Mouse (Mus musculus) midbrain, embryonic 13.5 days (tissue): ENCODE data around the gene Hsbp1. TPM values are rescaled to one million over a fixed set of nuclear protein-coding genes. Genes with fewer than 3 reads are reported as not detected.
A peak's percentile ranks its signal among the peaks of the same experiment; 100 is the strongest.
"Not testable (repeated sequence)": the region's sequence is repeated elsewhere in the genome, so short reads cannot be mapped to it uniquely, and the experiment has no call there.

Source experiments
- ATAC-seq: fragments of 200-750 bp; cut with Nextera tagmentation; 2 replicates; pipeline ENCODE4 v1.8.0; 2017; ENCODE audit warnings: mild to moderate bottlenecking, moderate TSS enrichment, moderate library complexity
- H3K27ac ChIP-seq: fragments of 300-500 bp; sonication (generic); 2 replicates; pipeline ENCODE4 v1.5.1; 2015; ENCODE audit warnings: inconsistent platforms, mild to moderate bottlenecking, moderate library complexity
- H3K27me3 ChIP-seq: fragments of 300-500 bp; sonication (generic); 2 replicates; pipeline ENCODE4 v1.6.1; 2015; ENCODE audit warnings: mild to moderate bottlenecking, inconsistent platforms
- H3K36me3 ChIP-seq: fragments of 300-500 bp; sonication (generic); 2 replicates; pipeline ENCODE4 v1.6.1; 2015; ENCODE audit warnings: mild to moderate bottlenecking, inconsistent platforms
- H3K4me1 ChIP-seq: fragments of 300-500 bp; sonication (generic); replicated peaks from 2 replicates; pipeline ENCODE4 v1.6.1; 2015; ENCODE audit warnings: inconsistent platforms
- H3K4me2 ChIP-seq: fragments of 300-500 bp; sonication (generic); replicated peaks from 2 replicates; pipeline ENCODE4 v1.6.1; 2015; ENCODE audit warnings: moderate library complexity, mild to moderate bottlenecking, inconsistent platforms
- H3K4me3 ChIP-seq: fragments of 300-500 bp; sonication (generic); replicated peaks from 2 replicates; pipeline ENCODE4 v1.5.1; 2015; ENCODE audit warnings: mild to moderate bottlenecking, inconsistent platforms
- H3K9ac ChIP-seq: fragments of 300-500 bp; sonication (generic); replicated peaks from 2 replicates; pipeline ENCODE4 v1.6.1; 2015; ENCODE audit warnings: mild to moderate bottlenecking, inconsistent platforms
- H3K9me3 ChIP-seq: fragments of 300-500 bp; sonication (generic); 2 replicates; pipeline ENCODE4 v1.6.1; 2016; ENCODE audit warnings: mild to moderate bottlenecking, inconsistent platforms
- WGBS: fragments of 180-500 bp; shearing (Covaris S2); methylation state at CpG from one replicate; pipeline ENCODE4 v1.1.7; 2015; 5-methylcytosine and 5-hydroxymethylcytosine counted together
- polyA plus RNA-seq: library from polyadenylated mRNA; unstranded; fragments of >200 nt; fragmentation: Nextera tagmentation; extraction: Ambion mirVana; gene quantifications from 2 replicates; pipeline ENCODE4 v1.2.1, GENCODE M21; 2015

Hsbp1 gene
- polyA plus RNA-seq, 1 experiment from 2014 or later, result 588 TPM

DNA sequence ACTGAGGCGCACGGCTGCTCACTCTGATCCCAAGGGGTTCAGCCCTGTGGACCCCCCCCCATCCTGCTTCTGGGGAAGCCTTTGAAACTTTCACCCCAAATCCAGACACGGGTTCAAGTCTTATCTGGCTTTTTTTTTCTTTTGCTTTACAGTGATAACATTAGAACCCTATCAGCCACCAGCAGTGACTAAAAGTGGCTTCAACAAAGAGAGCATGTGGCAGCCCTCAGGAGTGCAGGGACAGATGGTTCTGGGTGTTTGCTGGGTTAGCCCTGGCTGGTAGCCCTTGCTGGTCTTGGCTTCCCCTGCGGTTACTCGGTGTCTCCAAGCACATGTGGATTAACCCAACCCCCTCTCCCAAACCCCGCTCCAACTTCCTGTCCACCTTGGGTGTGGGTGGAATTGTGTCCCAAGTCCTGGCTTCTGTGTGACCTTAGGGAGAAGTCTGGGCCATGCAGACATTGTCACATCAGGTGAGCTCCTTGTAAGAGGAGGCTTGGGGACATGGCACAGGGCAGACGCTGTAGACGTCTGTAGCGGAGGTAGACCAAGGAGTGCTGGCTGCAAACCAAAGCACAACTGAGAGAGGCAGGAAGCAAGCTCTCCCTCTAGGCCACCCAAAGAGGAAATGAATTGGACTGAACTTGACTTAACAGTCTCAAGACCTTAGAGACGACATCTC lies 8.8 kb downstream of the Hsbp1 start:
- no peaks in the 10 kb centered on the region for H3K9me3 ChIP-seq
- H3K9ac ChIP-seq, result no peak overlapping the region
- 87% methylated on average over 10 of the region's 10 CpGs for WGBS
- no peak overlapping the region for H3K4me3 ChIP-seq
- no peaks in the 10 kb centered on the region for H3K27me3 ChIP-seq
- no peak overlapping the region for H3K4me2 ChIP-seq
- peaks cover 32% of the 10 kb centered on the region for H3K36me3 ChIP-seq
- no peak overlapping the region for H3K27ac ChIP-seq
- H3K4me1 ChIP-seq, result no peaks in the 10 kb centered on the region
- no peak for ATAC-seq

DNA sequence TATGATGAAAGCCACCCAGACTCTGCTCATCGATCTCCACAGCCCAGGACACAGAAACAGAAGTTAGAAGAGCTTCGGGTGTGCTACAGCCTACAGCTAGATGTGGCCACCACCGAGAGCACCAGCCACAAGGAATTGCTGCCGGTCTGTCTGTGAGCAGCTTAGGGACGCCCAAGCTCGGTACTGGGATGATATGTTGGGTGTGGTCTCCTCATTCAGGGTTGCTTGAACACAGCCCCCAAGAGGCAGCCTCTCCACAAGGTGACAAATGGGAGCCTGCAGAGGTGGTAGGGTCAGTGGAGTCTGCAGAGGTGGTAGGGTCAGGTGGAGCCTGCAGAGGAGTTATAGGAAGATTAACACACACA lies 9.4 kb downstream of the Hsbp1 start:
- Histone ChIP-seq H3K4me3 (no peak overlapping the region), H3K27me3 (no peaks in the 10 kb centered on the region), H3K27ac (no peak overlapping the region), H3K4me2 (no peak overlapping the region), H3K36me3 (peaks cover 27% of the 10 kb centered on the region), H3K9ac (no peak overlapping the region), H3K4me1 (no peaks in the 10 kb centered on the region), H3K9me3 (no peaks in the 10 kb centered on the region)
- 89% methylated on average over 6 of the region's 6 CpGs for WGBS
- ATAC-seq, result no peak

DNA sequence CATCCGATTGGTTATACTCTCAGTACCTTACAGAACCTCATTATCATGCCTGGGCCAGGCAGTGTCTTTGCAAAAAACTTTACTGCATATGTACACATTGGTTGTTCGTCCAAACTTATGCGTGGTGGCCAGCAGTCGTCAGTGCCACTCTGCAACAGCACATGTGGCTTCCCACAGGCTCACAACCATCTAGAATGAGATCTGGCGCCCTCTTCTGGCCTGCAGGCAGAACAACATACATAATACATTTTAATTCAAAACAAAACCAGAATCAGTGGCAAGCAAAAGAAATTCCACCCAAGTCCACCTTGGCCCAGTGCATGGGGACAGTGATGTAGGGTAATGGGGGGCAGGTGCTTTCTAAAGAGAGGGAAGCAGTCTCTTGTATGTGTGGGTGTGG lies 12.3 kb downstream of the Hsbp1 start:
- ATAC-seq, H3K27me3 ChIP-seq, H3K9me3 ChIP-seq, H3K4me3 ChIP-seq, H3K36me3 ChIP-seq, H3K9ac ChIP-seq, H3K4me1 ChIP-seq, H3K4me2 ChIP-seq, H3K27ac ChIP-seq: not testable (repeated sequence)
- 68% methylated on average over 5 of the region's 5 CpGs for WGBS

DNA sequence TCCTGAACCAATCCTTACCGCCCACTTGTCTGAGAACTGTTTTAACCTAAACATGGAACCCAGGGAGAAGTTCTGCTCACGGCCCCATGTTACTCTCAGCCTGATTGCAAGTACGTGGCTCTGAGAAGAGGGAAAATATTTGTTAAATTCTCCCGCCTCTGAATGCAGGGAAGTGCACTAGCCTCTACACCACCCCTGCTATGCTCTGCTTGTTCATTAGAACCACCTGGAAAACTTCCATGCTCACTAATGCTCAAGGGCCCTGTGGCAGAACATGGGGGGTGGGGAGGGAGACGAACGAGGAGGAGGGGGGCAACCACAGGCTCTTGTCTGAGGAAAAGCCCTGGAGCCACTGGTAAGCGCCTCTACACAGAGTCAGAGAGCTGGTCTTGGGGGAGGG lies 13.9 kb downstream of the Hsbp1 start:
- Histone ChIP-seq H3K36me3 (no peaks in the 10 kb centered on the region), H3K9ac (no peak overlapping the region), H3K4me3 (no peak overlapping the region), H3K27me3 (no peaks in the 10 kb centered on the region), H3K4me1 (no peaks in the 10 kb centered on the region), H3K9me3 (no peaks in the 10 kb centered on the region), H3K4me2 (no peak overlapping the region), H3K27ac (no peak overlapping the region)
- WGBS, result 88% methylated on average over 7 of the region's 7 CpGs
- no peak for ATAC-seq

DNA sequence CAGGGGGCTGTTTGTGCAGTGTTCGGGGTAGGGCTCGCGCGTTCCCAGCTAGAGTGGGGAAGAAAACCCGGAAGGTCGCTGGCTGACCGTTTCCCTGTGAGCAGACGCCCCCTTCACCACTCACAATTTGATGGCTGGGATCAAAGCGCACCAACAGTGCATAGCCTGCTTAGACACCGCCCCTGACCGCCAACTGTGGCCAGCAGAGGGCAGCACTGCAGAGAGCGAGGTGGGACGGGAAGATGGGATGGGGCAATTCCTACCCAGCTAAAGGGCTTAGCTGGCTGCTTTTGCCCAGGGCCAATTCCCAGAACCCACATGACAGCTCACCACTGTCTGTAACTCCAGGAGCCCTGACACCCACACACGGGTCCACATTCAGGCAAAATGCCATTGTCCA lies 14.5 kb downstream of the Hsbp1 start:
- Histone ChIP-seq H3K9ac (no peak overlapping the region), H3K4me1 (no peaks in the 10 kb centered on the region), H3K27me3 (no peaks in the 10 kb centered on the region), H3K4me2 (no peak overlapping the region), H3K9me3 (no peaks in the 10 kb centered on the region), H3K27ac (no peak overlapping the region), H3K4me3 (no peak overlapping the region), H3K36me3 (no peaks in the 10 kb centered on the region)
- WGBS, result 55% methylated on average over 14 of the region's 14 CpGs
- ATAC-seq, result no peak

DNA sequence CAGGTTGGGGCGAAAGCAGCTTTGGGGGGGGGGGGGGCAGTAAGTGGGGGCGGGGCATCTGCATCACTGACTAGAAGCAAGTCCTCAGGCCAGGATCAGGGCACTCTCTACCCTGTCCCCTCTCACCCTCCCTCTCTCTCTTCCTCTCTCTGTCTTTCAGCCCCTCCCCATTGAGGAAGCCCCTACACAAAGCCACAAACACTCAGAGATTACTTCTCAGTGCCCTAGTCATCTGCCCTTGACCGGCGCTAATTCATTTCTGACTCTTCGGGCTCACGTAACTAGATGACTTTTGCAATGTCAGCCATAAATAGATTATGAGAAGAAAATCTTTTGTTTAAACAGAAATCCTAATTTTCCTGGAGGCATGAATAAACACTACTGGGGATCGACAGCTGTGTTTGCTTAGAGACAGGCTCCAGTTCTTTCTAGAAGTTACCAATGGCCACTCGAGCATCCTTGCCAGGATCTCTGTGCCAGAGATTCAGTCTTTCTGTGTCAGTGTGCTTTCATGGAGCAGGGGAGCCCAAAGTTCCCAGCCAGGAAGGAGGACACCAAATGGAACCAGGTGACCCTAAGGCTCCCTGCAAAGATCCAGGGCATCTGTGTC lies 16.5 kb downstream of the Hsbp1 start:
- no peaks in the 10 kb centered on the region for H3K9me3 ChIP-seq
- 68% methylated on average over 8 of the region's 8 CpGs for WGBS

DNA sequence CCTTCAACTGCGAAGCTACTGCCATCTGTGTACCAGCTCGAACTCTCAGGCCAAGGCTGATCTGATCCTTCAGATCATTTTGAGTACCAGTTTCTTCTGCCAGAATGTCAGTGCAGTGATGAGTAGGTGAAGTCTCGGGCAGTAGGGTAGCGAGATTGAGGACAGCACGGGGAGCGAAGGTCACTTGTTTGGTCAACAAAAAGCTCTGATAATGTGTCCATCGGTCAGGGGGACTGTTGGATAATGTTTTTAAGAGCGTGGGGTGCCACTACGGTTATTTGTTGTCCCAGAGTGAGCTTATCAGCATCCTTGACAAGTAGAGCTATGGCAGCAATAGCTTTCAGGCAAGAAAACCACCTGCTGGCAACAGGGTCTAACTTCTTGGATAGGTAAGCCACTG lies 30.4 kb downstream of the Hsbp1 start:
- not testable (repeated sequence) for H3K4me1 ChIP-seq, H3K9me3 ChIP-seq, H3K27me3 ChIP-seq, H3K27ac ChIP-seq, H3K4me3 ChIP-seq, H3K4me2 ChIP-seq, H3K9ac ChIP-seq, H3K36me3 ChIP-seq, ATAC-seq
- WGBS, result 89% methylated on average over 9 of the region's 9 CpGs

More for the DNA sequence above, 16.5 kb downstream of the Hsbp1 start:
- no peaks in the 10 kb centered on the region for H3K36me3 ChIP-seq
- no peaks in the 10 kb centered on the region for H3K4me1 ChIP-seq
- no peak overlapping the region for H3K4me2 ChIP-seq
- H3K27me3 ChIP-seq, result no peaks in the 10 kb centered on the region
- H3K9ac ChIP-seq, result no peak overlapping the region
- H3K4me3 ChIP-seq, result no peak overlapping the region
- 0 out of 2 replicates have a peak, but pooled peaks have one; percentile 37 for ATAC-seq
- no peak overlapping the region for H3K27ac ChIP-seq

DNA sequence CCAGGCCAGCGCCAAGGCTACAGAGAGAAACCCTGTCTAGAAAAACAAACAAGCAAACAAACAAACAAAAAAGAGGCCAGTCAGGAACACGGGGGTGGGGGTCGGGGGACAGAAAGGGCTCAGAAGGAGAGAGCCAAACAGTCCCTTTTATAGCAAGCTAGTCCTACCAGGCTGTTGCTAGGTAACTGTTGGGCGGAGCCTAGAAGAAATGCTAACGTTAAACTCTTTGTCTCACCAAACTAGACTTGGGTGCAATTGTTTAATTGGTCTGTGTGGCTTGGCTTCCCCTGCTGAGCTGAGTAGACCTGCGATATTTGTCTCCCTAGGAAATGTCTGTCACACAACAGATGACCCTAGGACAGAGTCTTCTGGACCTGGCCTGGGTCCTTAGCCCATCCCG lies 34.2 kb downstream of the Hsbp1 start:
- Histone ChIP-seq H3K4me3 (no peak overlapping the region), H3K36me3 (no peaks in the 10 kb centered on the region), H3K9me3 (no peaks in the 10 kb centered on the region), H3K27me3 (no peaks in the 10 kb centered on the region), H3K4me2 (no peak overlapping the region), H3K4me1 (no peaks in the 10 kb centered on the region), H3K27ac (no peak overlapping the region), H3K9ac (no peak overlapping the region)
- WGBS, result 65% methylated on average over 7 of the region's 7 CpGs
- ATAC-seq, result no peak

DNA sequence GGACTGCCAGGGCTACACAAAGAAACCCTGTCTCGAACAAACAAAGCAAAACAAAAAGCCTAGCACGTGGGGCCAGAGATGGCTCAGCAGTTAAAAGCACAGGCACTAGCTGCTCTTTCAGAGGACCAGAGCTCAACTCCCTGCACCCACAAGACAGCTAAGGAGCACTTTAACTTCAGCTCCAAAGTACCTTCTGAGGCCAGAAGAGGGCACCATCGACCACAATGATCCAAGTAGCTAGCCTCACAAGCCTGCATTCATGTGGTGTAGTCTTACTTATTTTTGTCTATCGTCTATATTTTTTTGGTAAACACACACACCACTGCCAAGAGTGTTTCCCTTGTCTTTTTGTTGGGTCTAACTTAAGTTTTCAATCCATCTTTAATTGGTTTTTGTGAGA lies 36.3 kb downstream of the Hsbp1 start:
- Histone ChIP-seq H3K4me3 (no peak overlapping the region), H3K4me2 (no peak overlapping the region), H3K27ac (no peak overlapping the region), H3K4me1 (no peaks in the 10 kb centered on the region), H3K27me3 (no peaks in the 10 kb centered on the region), H3K36me3 (no peaks in the 10 kb centered on the region), H3K9ac (no peak overlapping the region), H3K9me3 (no peaks in the 10 kb centered on the region)
- ATAC-seq, result no peak
- WGBS, result 34% methylated on average over 4 of the region's 4 CpGs

DNA sequence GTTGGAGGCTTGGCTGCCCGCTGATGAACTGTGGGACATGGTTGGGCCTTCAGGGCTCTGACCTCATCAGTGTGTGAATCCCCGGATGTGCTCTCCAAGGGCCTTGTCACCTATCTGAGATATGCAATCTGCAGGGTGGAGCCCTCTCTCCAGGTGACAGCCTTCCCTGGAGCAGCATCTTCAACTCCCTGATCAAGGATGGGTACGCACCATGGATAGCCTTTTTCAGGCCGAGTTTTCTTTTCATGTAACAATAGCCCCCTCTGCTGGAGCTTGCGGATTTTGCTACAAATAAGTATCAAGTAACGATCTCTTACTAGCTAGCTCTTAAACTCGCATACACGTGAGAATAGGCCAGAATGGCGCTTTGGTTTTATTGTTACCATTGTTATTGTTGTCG lies 40.2 kb downstream of the Hsbp1 start:
- Histone ChIP-seq H3K4me2 (no peak overlapping the region), H3K27ac (no peak overlapping the region), H3K36me3 (no peaks in the 10 kb centered on the region), H3K9ac (no peak overlapping the region), H3K27me3 (0 out of 2 replicates have a peak, but pooled peaks cover 4% of the 10 kb centered on the region), H3K4me1 (no peaks in the 10 kb centered on the region), H3K4me3 (no peak overlapping the region), H3K9me3 (no peaks in the 10 kb centered on the region)
- 24% methylated on average over 10 of the region's 10 CpGs for WGBS
- peak; percentile 50; the same call in 1 of the 2 replicates for ATAC-seq

DNA sequence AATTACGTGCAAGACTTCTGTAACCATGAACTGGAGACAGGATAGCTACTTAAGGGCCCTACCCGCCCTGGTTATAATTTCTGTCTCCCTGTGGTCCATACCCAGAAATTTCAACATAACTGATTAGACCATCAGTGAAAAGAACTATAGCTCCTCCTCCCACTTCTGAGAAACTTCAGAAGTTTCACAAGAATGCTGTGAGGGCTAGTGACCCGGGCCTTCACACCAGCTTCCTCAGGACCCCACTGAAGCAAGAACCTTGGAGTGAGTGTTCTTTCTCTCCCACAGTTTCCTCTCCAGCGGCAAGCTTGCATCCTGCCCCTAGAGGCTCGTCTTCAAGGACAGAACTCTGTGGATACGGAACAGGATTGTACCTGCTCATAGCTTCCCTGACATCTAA lies 41.6 kb downstream of the Hsbp1 start:
- no peak overlapping the region for H3K9ac ChIP-seq
- H3K36me3 ChIP-seq, result no peaks in the 10 kb centered on the region
- no peak overlapping the region for H3K4me2 ChIP-seq
- WGBS, result 80% methylated on average over 6 of the region's 6 CpGs
- no peak overlapping the region for H3K4me3 ChIP-seq
- H3K27ac ChIP-seq, result no peak overlapping the region
- H3K9me3 ChIP-seq, result no peaks in the 10 kb centered on the region
- H3K4me1 ChIP-seq, result no peaks in the 10 kb centered on the region
- H3K27me3 ChIP-seq, result 0 out of 2 replicates have a peak, but pooled peaks cover 6% of the 10 kb centered on the region
- no peak for ATAC-seq

DNA sequence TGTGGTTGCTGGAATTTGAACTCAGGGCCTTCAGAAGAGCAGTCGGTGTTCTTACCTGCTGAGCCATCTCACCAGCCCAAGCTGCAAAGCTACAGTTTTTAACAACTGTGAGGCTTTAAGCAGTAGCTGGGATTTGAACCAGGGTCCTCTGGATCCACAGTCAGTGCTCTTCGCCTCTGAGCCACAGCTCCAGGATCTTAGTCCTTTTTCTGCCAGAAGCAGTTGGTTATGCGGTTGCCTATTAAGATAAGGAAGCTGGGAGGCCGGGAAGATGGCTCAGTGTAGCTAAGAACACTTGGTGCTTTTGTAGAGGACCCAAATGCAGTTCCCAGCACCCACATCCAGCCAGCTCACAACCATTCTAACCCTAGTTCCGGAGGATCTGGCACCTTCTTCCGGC lies 42.7 kb downstream of the Hsbp1 start:
- no peaks in the 10 kb centered on the region for H3K9me3 ChIP-seq
- no peak overlapping the region for H3K4me3 ChIP-seq
- ATAC-seq, result no peak
- no peaks in the 10 kb centered on the region for H3K4me1 ChIP-seq
- no peak overlapping the region for H3K9ac ChIP-seq
- H3K27ac ChIP-seq, result no peak overlapping the region
- WGBS, result 83% methylated on average over 6 of the region's 6 CpGs
- no peaks in the 10 kb centered on the region for H3K36me3 ChIP-seq
- no peak overlapping the region for H3K4me2 ChIP-seq
- 0 out of 2 replicates have a peak, but pooled peaks cover 6% of the 10 kb centered on the region for H3K27me3 ChIP-seq
